Mouse (Mus musculus): ENCODE measurements at regions not wholly inside any gene's neighbourhood (a gene's known extent, or its start where the extent isn't known, plus 50 kb on each side); places are given as distances from the start of the nearest gene placed in this dataset.

GRCm38 (mm10) chr14:106669281-106669680, 563.3 kb downstream of the Trim52 start:
- no peaks in the 10 kb centered on the region for H3K9me3 ChIP-seq (replicated peaks)
- H3K4me2 ChIP-seq: no peak overlapping the region
- 19% methylated on average over 4 of the region's 4 CpGs for WGBS

GRCm38 (mm10) chr14:106677970-106678369, 572.0 kb downstream of the Trim52 start:
- ATAC-seq: no peak

More at GRCm38 (mm10) chr14:106669281-106669680, 563.3 kb downstream of the Trim52 start:
- no peak for ATAC-seq
- Histone ChIP-seq H3K36me3 (ENCODE audit: poor library complexity, severe bottlenecking) (no peaks in the 10 kb centered on the region), H3K9ac (no peak overlapping the region), H3K27me3 (no peaks in the 10 kb centered on the region), H3K27ac (no peak overlapping the region), H3K4me1 (no peaks in the 10 kb centered on the region), H3K4me3 (no peak overlapping the region)

DNA sequence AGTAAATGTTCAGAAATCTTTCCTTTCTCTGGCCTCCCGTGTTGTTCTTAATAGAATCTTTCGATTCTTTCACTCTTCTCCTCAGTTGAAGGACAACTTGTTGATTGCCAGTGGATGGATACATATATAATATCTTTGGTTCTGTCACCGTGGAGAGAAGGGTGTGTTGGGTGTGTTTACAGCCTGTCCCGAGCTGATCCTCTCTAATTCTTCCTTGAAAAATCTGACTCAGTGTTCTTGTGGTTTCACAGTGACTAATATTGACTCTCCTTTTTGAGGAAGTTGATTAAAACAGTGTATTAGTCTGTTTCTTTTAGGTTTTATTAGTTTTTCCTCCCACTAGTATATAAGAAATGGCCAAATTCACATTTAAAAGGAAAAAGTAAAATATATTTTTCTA, 575.2 kb downstream of the Trim52 start:
- WGBS: 79% methylated on average over 4 of the region's 4 CpGs
- H3K27ac ChIP-seq: no peak overlapping the region
- no peaks in the 10 kb centered on the region for H3K36me3 ChIP-seq (ENCODE audit: poor library complexity, severe bottlenecking)
- ATAC-seq: no peak
- H3K4me3 ChIP-seq: no peak overlapping the region
- H3K9ac ChIP-seq: no peak overlapping the region
- no peak overlapping the region for H3K4me2 ChIP-seq
- H3K4me1 ChIP-seq: no peaks in the 10 kb centered on the region
- no peaks in the 10 kb centered on the region for H3K27me3 ChIP-seq
- H3K9me3 ChIP-seq (replicated peaks): no peaks in the 10 kb centered on the region

More at GRCm38 (mm10) chr14:106677970-106678369, 572.0 kb downstream of the Trim52 start:
- Histone ChIP-seq H3K4me2 (no peak overlapping the region), H3K27ac (no peak overlapping the region), H3K4me1 (no peaks in the 10 kb centered on the region), H3K4me3 (no peak overlapping the region), H3K27me3 (no peaks in the 10 kb centered on the region), H3K36me3 (ENCODE audit: poor library complexity, severe bottlenecking) (no peaks in the 10 kb centered on the region), H3K9ac (no peak overlapping the region), H3K9me3 (replicated peaks) (no peaks in the 10 kb centered on the region)
- 49% methylated on average over 2 of the region's 2 CpGs for WGBS

- Histone ChIP-seq H3K4me1 (no peaks in the 10 kb centered on the region), H3K9ac (no peak overlapping the region), H3K4me3 (no peak overlapping the region), H3K27ac (no peak overlapping the region), H3K4me2 (no peak overlapping the region), H3K9me3 (replicated peaks) (no peaks in the 10 kb centered on the region), H3K36me3 (ENCODE audit: poor library complexity, severe bottlenecking) (no peaks in the 10 kb centered on the region), H3K27me3 (no peaks in the 10 kb centered on the region)
- WGBS: 81% methylated on average over 3 of the region's 3 CpGs
- ATAC-seq: no peak
These were observed 581.4 kb downstream of the Trim52 start for GRCm38 (mm10) chr14:106687361-106687760.

GRCm38 (mm10) chr14:106714020-106714419, 608.0 kb downstream of the Trim52 start:
- ATAC-seq: no peak
- Histone ChIP-seq H3K4me1 (no peaks in the 10 kb centered on the region), H3K4me2 (no peak overlapping the region), H3K4me3 (no peak overlapping the region), H3K27me3 (no peaks in the 10 kb centered on the region), H3K9ac (no peak overlapping the region), H3K27ac (no peak overlapping the region), H3K9me3 (replicated peaks) (no peaks in the 10 kb centered on the region), H3K36me3 (ENCODE audit: poor library complexity, severe bottlenecking) (no peaks in the 10 kb centered on the region)
- WGBS: 93% methylated on average over 2 of the region's 2 CpGs

DNA sequence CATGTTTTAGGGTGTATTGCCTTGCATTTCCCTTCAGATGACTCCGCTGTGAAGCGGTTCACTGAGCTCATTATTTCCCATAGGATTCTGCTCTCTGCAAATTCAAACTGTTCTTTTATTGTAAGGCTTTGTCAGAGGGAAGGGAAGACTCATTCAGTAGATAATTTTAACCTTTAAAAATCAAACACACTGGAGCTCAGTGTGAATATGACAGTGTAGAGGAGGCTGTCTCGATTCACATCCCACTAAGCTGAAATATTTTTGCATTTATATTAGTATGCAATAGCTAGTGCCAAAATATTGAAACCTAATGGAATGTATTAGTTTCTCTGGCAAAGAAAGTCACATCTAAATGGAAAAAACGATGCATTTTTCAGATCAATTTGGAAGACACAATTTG, 627.8 kb downstream of the Trim52 start:
- H3K36me3 ChIP-seq (ENCODE audit: poor library complexity, severe bottlenecking): no peaks in the 10 kb centered on the region
- no peak overlapping the region for H3K27ac ChIP-seq
- H3K4me3 ChIP-seq: no peak overlapping the region
- ATAC-seq: no peak
- 69% methylated on average over 4 of the region's 4 CpGs for WGBS
- no peaks in the 10 kb centered on the region for H3K4me1 ChIP-seq
- H3K27me3 ChIP-seq: no peaks in the 10 kb centered on the region
- no peaks in the 10 kb centered on the region for H3K9me3 ChIP-seq (replicated peaks)
- no peak overlapping the region for H3K4me2 ChIP-seq
- H3K9ac ChIP-seq: no peak overlapping the region

DNA sequence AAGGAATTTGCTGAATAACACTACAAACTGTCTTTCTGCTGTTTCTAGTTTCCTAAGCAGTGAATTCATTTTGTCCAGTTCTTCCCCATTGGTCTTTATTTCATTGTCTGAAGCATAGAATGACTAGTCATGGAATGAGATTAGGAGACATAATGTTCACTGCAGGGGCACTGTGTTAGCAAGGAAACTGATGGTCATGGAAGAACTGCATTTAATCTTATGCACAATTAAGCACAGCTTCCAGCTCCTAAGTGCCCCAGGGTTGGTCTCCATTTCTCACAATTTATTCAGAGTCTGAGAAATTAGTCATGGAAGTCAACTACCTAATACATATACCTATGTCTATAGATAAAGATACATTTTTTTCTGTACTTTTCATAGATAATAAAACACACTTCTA, 634.9 kb downstream of the Trim52 start:
- H3K36me3 ChIP-seq (ENCODE audit: poor library complexity, severe bottlenecking): no peaks in the 10 kb centered on the region
- no peak overlapping the region for H3K4me2 ChIP-seq
- H3K27me3 ChIP-seq: no peaks in the 10 kb centered on the region
- H3K4me3 ChIP-seq: no peak overlapping the region
- no peaks in the 10 kb centered on the region for H3K4me1 ChIP-seq
- no peaks in the 10 kb centered on the region for H3K9me3 ChIP-seq (replicated peaks)
- no peak overlapping the region for H3K27ac ChIP-seq
- no peak for ATAC-seq
- no peak overlapping the region for H3K9ac ChIP-seq

DNA sequence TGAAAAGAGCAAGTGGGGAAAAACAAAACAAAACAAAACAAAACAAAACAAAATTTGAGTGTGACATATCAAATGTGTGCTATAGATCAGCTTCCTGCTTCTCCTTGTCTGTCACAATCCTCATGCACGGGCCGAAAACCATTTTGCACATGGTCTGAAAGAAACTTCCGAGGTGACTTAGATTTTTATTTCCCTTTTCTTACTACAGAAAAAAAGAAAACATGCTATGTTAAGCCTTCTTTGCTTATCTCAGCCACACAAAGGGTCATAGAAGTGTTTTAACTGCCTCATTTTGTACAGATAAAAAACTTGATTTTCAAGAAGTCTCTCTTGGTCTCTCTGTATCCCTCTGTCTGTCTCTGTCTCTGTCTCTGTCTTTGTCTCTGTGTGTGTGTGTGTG, 654.2 kb downstream of the Trim52 start:
- Histone ChIP-seq H3K9ac (no peak overlapping the region), H3K4me2 (no peak overlapping the region), H3K27me3 (no peaks in the 10 kb centered on the region), H3K9me3 (replicated peaks) (no peaks in the 10 kb centered on the region), H3K4me3 (no peak overlapping the region), H3K4me1 (no peaks in the 10 kb centered on the region), H3K36me3 (ENCODE audit: poor library complexity, severe bottlenecking) (no peaks in the 10 kb centered on the region), H3K27ac (no peak overlapping the region)
- no peak for ATAC-seq
- WGBS: 87% methylated on average over 3 of the region's 3 CpGs

- WGBS: 84% methylated on average over 2 of the region's 2 CpGs
These were observed 657.1 kb downstream of the Trim52 start for GRCm38 (mm10) chr14:106763089-106763605.

DNA sequence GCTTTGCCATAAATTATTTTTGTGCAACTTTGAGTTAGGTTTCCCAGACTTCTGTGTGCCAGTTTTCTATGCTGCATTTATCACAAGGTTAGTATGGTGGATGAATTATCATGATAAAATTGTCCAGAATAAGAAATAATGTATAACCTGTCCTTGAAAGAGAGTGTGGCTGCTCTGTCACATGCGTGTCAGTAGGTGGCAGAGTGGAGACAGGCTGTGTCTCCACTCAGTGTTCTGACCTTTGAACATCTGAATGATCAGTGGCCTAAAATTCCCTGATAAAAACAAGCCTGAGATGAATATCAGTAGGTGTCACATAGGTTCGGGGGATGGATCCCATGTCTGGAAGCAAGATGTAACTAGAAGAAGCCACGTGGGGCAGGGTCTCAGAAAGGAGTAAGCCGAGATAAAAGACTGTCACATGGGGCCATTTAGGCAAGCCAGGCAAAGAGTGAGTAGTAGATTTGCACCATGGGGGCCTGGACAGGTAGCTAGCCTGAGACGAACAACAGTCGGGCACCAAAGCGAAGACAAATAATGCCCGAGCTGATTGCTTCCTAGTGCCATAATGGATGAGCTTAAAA, 660.0 kb downstream of the Trim52 start:
- Histone ChIP-seq H3K4me3 (no peak overlapping the region), H3K9ac (no peak overlapping the region), H3K27me3 (no peaks in the 10 kb centered on the region), H3K36me3 (ENCODE audit: poor library complexity, severe bottlenecking) (no peaks in the 10 kb centered on the region), H3K4me1 (no peaks in the 10 kb centered on the region), H3K27ac (no peak overlapping the region), H3K9me3 (replicated peaks) (no peaks in the 10 kb centered on the region), H3K4me2 (no peak overlapping the region)
- WGBS: 76% methylated on average over 8 of the region's 8 CpGs
- peak; percentile 72 for ATAC-seq

More at GRCm38 (mm10) chr14:106763089-106763605, 657.1 kb downstream of the Trim52 start:
- Histone ChIP-seq H3K27me3 (no peaks in the 10 kb centered on the region), H3K4me3 (no peak overlapping the region), H3K9ac (no peak overlapping the region), H3K36me3 (ENCODE audit: poor library complexity, severe bottlenecking) (no peaks in the 10 kb centered on the region), H3K9me3 (replicated peaks) (no peaks in the 10 kb centered on the region), H3K27ac (no peak overlapping the region), H3K4me1 (no peaks in the 10 kb centered on the region), H3K4me2 (no peak overlapping the region)
- no peak for ATAC-seq
